Mouse (Mus musculus) ovary, postnatal 10 days (tissue): ENCODE results near the gene 1700020A23Rik.
"Not testable (repeated sequence)": the region's sequence is repeated elsewhere in the genome, so short reads cannot be mapped to it uniquely, and the experiment has no call there.

Experiments
- DNase-seq: peaks from one replicate; pipeline ENCODE4 v3.0.0; 2022; ENCODE audit warnings: low spot score

Gene 1700020A23Rik

GRCm38 (mm10) chr2:130404939-130405338, at the start of gene 1700020A23Rik, which contains the start of gene Gm28372:
Gene 1700020A23Rik (plus strand): TSS chr2:130405259.
Gene Gm28372 (plus strand): TSS chr2:130405239.
- no peak for DNase-seq

GRCm38 (mm10) chr2:130357551-130357950, 47.5 kb upstream of the 1700020A23Rik start:
- no peak for DNase-seq

GRCm38 (mm10) chr2:130358852-130359251, 46.2 kb upstream of the 1700020A23Rik start:
- no peak for DNase-seq

- DNase-seq, result peak; percentile 15
Observed at GRCm38 (mm10) chr2:130362511-130363026, 42.5 kb upstream of the 1700020A23Rik start.

GRCm38 (mm10) chr2:130365211-130366094, 39.6 kb upstream of the 1700020A23Rik start:
- no peak for DNase-seq

- DNase-seq, result no peak
Observed at GRCm38 (mm10) chr2:130367386-130367785, 37.7 kb upstream of the 1700020A23Rik start.

- not testable (repeated sequence) for DNase-seq
Observed at GRCm38 (mm10) chr2:130373026-130373425, 32.0 kb upstream of the 1700020A23Rik start.

GRCm38 (mm10) chr2:130374951-130375350, 30.1 kb upstream of the 1700020A23Rik start:
- DNase-seq, result no peak

- DNase-seq, result no peak
Observed at GRCm38 (mm10) chr2:130383205-130383604, 21.9 kb upstream of the 1700020A23Rik start.

- no peak for DNase-seq
Observed at GRCm38 (mm10) chr2:130383895-130384294, 21.2 kb upstream of the 1700020A23Rik start.

- no peak for DNase-seq
Observed at GRCm38 (mm10) chr2:130386212-130386611, 18.8 kb upstream of the 1700020A23Rik start.

- DNase-seq, result no peak
Observed at GRCm38 (mm10) chr2:130388796-130389195, 16.3 kb upstream of the 1700020A23Rik start.

- DNase-seq, result no peak
Observed at GRCm38 (mm10) chr2:130390993-130391625, 13.9 kb upstream of the 1700020A23Rik start.

- no peak for DNase-seq
Observed at GRCm38 (mm10) chr2:130392836-130393235, 12.2 kb upstream of the 1700020A23Rik start.

- no peak for DNase-seq
Observed at GRCm38 (mm10) chr2:130395696-130396095, 9.4 kb upstream of the 1700020A23Rik start.

GRCm38 (mm10) chr2:130397186-130397985, 7.7 kb upstream of the 1700020A23Rik start, which contains the start of gene Cpxm1:
Gene Cpxm1 (minus strand): TSS chr2:130397574.
- peak; percentile 27 for DNase-seq

- no peak for DNase-seq
Observed at GRCm38 (mm10) chr2:130398091-130398490, 7.0 kb upstream of the 1700020A23Rik start.

- no peak for DNase-seq
Observed at GRCm38 (mm10) chr2:130400046-130400445, 5.0 kb upstream of the 1700020A23Rik start.

- no peak for DNase-seq
Observed at GRCm38 (mm10) chr2:130401891-130402290, 3.2 kb upstream of the 1700020A23Rik start.

GRCm38 (mm10) chr2:130406178-130406577, 1.1 kb downstream of the 1700020A23Rik start, which contains the start of gene Tmem239:
Gene Tmem239 (plus strand): TSS chr2:130406478.
- no peak for DNase-seq

GRCm38 (mm10) chr2:130408194-130408593, 3.1 kb downstream of the 1700020A23Rik start:
- DNase-seq, result no peak
